Mouse (Mus musculus): ENCODE measurements around the gene Cadps.

Gene Cadps

DNA sequence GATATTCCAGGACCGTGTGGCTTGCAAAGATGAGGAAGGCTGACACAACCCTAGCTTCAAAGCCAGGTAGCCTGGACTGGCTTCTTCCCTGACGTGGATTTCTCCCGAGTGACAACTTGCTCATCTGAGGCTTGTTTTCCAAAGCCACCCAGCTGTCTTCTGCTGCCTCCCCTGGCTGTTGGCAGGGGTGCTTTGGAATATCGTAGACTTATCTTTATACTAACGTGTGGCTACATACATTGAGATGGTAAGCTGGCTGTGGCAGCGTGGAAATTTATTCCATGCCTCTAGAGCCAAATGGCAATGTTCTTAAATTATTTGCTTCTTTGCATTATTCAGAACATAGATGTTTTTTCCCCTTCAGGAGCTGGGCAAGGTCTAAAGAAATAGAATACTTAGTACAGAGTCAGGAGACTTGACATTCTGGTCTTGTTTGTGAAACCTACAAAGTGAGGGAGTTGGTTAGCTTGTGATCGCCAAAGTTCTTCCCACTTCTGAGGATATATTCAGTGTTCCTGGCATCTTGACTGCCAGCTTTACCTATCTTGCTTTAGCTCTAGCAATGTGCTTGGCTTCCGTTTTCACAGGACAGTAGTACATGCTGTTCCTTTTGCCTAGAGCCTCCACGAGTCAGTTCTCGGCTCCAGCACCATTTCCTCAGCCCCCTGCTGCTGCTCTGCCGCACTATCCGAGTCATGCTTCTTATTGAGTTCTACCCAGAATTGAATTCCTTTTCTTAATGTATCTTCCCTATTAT lies 318.5 kb downstream of the Cadps start:
- no peak for DNase-seq (ENCODE audit: low spot score)

DNA sequence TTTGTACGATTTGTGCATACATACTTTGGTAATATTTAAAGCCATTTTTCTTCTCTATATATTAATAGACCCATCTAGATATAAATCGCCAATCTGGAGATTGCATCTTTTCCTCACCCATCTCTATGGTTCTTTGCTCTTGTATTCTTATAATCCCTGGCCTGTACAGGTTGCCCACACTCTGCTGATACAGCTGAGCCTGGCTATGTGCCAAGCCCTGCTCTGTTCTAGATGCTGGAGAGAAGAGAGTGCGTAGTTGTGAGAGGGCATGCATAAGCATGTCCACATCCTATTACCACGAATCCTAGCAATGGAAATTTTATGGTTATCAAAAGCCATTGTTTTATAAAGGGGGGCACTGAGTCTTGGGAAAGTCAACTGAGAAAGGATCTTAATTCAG lies 360.7 kb downstream of the Cadps start:
- no peak for DNase-seq (ENCODE audit: low spot score)

DNA sequence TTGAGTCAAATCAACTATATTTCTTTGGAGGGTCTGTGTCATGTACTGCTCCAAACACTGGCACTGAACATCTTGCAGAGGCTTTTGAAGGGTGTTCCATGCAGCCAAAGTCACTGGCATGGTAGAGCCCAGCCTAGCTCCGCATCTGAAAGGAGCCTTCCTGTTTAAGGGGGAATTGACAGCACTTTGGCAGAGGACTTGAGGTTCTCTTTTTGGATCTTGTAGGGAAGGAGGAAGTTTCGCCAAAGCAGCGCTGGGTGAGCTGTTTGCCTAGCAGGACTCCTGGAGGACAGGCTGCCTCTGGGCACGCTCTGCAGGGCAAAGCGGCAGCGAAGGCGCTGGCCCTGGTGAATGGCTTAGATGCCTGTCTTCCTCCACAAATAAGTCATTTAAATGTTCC lies 363.2 kb downstream of the Cadps start:
- no peak for DNase-seq (ENCODE audit: low spot score)

DNA sequence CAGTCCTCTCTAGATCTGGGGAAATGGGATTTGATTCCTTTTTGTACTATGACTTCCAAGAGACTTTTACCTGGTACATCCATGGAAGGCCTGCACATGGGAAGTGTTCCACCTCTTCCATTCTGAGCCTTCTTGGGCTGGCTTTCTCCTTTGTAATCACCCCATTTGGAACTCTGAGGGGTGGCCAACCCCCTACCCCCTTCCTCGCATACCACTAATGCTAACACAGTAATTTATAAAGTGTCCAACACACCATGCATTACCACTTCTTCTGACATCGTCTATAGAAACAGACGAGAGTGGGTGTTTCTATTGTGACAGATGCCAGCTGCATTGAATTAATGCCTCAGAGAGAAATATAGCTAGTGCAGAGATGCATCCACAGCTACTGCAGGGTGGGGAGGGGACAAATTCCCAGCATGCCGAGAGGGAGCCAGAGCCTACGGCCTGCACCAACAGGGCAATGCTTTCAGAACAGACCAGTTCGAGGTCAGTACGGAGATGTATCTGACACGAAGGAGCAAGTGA lies 367.8 kb downstream of the Cadps start:
- DNase-seq (ENCODE audit: low spot score), result no peak

DNA sequence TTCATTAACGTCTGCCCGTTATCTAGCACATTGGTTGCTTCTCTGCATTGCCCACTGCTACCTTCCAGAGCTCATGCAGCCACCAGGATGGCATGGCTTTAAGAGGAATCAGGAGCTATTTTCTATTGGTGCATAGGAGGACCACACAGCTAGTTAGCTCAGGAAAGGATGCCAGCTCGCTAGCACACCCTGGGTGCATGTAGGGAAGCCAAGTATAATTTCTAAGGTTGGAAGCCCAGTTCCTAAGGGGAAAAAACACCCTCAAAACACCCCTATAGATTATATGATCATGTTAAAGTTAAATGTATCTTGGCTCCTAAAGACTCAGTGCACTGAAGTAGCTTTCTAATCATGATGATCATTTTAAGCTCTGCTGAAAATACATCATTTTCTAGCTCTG lies 372.1 kb downstream of the Cadps start:
- DNase-seq (ENCODE audit: low spot score), result no peak

DNA sequence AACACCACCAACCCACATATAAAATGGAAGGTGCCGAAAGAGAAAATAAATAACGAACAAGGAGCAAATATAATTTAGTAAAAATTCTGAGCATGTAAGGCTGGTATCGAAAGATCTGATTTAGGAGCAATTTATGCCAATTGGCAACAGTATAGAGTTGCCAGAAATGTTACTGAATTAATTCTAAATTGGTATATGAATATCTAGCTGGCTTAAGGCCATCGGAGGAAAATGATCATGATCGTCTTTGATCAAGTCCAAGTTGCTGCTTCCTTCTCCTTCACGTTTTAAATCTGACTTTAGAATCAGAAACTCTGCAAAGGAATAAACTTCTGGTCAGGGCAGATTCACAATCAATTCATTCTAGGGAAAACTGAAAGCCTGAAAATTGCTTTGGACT lies 374.0 kb downstream of the Cadps start:
- DNase-seq (ENCODE audit: low spot score), result no peak

DNA sequence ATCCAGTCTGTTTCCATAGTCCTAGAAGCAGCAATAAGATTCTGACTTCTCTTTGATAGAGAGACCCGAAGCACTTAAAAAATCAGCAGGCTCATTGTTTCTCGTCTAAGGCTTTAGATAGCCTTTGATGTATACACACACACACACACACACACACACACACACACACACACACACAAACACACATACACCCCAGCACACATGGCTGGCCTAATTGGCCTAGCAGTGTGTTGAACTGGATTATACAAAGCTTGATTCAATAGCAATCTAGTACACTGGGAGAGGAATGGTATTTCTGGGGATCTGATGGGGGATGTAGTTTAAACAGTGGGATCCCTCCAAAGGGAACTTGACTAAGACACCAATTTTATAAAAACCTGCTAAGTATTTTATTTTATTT lies 381.9 kb downstream of the Cadps start:
- DNase-seq (ENCODE audit: low spot score), result no peak

DNA sequence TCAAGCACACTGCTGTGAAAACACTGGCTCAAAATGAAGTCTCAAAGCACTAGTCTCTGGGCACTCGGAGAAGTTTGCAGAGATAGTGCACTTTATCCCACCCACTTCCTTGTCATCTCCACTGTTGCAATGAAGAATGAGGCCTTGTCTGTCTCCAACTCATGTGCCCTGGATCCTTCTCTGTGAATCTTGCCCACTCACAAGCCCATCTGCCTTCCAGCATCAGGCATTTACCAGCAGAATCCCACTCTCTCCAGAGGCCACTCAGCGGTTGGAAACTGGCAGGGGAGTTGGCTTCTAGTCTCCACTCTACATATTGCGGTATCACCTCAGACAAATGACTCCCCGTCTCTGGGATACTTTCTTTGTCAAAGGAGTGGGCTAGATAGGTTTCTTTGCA lies 384.9 kb downstream of the Cadps start:
- DNase-seq (ENCODE audit: low spot score), result no peak

DNA sequence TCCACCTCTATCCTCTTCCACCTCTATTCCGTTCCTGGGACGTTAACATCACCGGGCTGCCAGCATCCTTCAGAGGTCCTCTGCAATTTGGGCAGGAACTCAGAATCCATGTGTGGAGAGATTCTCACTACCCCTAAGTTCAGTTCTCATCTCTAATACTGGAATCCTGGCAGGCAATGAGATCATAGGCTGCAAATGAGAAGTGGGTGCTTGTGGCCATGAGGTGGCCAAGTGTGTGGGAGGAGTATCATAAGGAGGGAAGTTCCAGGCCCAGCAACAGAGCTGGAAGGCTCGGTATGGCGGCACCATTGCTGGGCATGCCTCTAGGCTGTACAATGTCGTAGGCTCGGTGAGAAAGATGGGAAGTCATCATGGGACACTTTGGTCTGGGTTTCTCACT lies 385.5 kb downstream of the Cadps start:
- no peak for DNase-seq (ENCODE audit: low spot score)

DNA sequence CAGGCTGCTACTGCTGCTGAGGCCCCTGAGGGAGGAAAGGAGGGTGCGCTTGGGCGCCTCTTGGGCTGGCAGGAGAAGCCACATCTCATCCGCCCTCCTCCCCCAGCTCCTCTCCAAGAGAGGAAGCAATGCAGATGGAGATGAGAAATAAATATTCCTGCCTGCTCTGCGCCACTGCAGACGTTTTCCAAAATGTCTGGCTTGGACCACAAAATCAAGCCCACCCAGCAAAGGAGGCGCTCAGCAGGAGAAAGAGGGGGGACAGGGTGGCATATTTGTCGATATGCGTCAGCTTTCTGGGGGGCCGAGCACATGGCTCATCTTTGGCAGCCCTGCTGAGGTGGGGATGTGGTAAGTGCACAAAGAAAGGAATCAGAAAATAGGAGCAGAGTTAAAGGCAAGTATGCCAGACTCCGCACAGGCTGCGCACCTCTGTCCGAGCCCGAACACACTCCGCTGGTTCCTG lies 385.9 kb downstream of the Cadps start:
- no peak for DNase-seq (ENCODE audit: low spot score)

DNA sequence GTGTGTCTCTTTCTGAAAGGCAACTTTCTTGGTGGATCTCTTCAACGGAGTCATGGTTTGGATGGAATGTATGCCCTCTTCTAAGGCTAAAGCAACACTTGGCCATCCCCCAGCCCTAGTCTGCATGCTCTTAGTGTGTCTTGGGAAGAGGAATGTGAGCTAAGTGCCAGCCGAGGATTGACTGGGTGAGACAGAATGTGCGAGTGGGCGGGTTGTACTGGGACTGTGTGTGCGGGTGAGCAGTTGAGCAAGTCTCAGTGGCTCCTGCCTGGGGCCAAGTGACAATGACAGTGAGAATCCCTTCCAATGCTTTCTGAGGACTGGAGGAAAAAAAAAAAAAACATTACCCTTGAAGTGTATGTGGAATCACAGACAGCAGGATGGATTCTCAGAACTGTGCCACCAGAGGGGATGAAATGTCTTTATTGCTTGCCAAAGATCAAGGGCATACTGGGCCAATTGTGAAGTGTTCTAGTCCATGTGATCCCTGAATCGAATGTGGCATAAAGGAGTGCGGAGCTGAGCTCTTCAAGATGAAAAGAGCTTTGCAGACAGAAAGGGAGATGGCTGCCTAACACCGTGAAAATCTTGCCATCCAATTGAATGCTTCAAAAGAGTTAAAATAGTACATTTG lies 394.7 kb downstream of the Cadps start:
- no peak for DNase-seq (ENCODE audit: low spot score)

DNA sequence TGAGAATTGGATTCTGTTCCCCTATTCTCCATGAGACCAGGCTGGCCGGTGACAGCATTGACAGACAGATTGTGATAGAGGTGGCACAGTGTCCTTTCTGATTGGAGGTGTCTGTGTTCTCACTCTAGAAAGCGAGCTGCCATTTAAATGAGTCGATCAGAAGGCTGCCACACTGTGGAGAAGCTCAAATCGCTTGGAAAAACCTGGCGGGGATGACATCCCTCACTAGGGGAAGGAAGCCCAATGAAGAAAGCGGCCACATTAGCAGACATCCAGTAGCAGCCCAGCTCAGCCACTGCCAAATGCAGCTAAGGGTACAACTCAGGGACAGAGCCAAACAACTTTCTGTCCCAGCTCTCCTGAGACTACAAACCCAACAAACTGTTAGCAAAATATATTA lies 397.6 kb downstream of the Cadps start:
- no peak for DNase-seq (ENCODE audit: low spot score)

DNA sequence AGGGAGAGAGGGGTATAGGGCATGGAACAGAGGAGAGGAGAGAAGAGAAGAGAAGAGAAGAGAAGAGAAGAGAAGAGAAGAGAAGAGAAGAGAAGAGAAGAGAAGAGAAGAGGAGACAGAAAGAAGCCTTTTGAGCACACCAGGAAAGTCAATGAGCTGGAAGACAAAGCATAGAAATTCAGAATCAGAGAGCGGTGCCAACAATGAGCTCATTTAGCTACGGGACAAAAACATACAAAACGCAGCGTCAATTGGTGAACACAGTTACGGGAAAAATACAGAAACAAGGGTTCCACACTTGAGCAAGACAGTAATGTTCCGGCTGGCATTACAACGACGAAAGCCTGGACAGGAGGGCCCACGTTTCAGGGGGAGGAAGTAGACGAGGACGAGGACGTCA lies 412.6 kb downstream of the Cadps start:
- DNase-seq (ENCODE audit: low spot score), result no peak

DNA sequence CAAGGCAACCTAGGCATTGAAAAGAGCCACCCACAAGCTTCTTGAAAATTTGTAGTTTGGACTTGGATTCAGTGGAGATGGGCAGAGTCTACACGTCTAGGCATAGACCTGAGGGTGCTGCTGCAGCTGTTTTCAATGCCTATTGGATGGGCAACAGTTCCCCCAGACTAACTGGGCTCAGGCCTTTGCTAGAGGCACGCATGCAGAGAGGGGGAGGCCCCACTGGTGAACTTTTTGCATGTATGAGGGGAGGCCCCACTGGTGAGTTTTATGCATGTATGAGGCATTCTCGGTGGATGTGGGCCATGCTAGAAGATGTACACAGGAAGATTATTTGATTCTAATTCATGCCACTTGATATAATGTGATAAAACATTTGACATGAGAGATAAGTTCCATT lies 413.1 kb downstream of the Cadps start:
- no peak for DNase-seq (ENCODE audit: low spot score)

DNA sequence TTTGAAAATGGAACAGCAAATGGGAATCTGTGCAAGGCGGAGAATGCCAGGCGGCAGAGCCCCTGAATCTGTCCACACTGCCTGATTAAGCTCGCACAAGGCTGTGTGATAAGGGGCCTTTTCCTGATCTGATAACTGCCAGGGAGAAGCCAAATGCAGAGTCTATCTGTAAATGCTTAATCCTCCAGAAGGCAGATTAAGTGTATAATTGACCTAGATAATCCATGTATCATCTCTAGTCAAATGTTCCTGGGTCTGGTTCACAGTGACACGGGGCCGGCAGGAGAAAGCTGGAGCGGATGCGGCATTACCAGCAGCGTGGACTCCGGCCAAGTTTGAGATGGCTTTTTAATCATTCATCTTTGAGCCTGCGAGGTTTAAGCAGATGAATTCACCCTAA lies 416.3 kb downstream of the Cadps start:
- no peak for DNase-seq (ENCODE audit: low spot score)

DNA sequence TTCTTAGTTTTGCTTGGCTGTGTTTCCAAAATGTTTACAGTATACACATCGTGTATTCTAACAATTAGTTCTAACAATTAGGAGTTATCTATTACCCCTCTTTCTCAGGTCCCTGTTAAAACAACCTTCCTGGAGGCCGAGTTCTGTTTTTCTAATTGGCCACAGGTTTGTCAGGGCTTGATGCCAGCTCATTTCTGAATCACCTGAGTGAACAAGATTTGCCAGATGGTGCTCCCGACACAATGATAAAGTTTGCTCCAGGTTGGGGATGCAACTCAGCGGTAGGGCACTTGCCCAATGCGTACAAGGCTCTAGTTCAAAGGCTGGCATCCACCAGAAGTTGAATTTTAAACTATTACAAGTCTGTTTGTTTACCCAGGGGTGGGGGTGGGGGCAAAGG lies 417.7 kb downstream of the Cadps start:
- DNase-seq (ENCODE audit: low spot score), result no peak

DNA sequence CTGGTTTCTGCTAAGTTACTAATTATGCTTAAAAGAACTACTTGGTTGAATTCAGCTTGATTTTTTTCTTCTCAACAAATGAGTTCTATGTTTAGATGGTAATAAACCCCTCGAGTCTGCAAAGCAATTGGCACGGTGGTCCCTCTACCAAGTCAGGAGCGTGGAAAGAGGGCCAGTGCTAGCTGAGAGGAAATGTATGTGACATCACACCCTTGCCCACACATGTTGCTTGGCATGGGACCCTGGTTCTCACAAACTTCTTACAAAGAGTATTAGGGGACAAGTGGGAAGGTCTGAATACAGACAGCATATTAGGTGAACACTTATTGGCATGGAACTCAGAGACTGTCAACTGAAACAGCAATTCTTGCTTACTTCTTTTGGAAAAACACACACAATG lies 418.2 kb downstream of the Cadps start:
- DNase-seq (ENCODE audit: low spot score), result no peak

DNA sequence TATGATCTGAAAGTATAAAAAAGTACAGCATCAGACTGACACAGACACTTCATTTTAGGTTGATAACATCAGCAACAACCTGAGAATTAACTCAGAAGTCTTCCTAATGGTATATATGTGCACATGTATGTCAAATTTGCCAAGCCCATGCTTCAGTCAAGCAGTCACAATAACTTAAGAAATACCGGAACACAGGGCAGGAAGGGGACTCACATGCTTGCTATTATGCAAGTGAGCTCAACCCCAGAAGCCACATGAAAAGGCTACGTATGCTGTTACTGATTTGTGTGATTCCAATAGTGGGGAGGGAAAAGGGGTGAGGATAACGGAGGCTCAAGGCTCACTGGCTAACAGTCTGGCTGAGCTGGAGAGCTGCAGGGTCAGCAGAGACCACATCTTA lies 418.8 kb downstream of the Cadps start:
- DNase-seq (ENCODE audit: low spot score), result no peak

DNA sequence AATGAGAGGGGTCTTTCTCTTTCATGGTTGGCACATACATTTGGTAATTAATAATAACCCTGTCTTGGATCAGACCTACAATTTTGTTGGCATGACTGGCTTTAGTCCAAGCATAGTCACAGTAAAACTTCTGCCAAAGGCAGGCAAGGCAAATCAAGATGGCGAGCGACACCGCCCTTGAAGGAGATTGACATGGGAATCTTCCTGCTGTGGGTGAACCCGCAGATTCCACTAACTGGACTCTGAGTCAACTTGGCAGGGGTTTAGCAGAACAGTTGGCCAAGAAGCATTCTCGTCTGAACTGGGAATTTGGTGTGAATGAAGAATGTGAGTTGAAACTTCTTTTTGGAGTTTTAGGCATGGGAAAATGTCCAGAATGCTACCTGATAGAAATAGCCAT lies 422.8 kb downstream of the Cadps start:
- no peak for DNase-seq (ENCODE audit: low spot score)

DNA sequence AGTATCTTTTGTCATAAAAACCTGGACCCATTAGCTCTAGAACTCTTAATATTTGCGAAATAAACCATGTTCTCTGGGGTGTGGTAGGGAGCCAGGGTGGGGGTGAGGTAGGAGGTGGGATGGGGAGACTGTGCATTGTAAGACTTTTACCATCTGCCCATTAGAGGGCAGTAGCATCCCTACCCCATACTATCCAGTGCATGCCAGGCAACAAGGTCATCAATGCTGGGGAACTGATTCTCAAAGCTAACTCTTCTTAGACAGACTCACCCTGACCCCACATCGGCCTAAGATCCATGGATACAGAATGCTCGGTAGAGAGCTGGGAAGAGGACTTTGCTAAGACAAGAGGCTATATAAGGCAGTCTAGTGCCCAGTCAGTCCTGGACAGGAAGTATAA lies 425.3 kb downstream of the Cadps start:
- DNase-seq (ENCODE audit: low spot score), result no peak

DNA sequence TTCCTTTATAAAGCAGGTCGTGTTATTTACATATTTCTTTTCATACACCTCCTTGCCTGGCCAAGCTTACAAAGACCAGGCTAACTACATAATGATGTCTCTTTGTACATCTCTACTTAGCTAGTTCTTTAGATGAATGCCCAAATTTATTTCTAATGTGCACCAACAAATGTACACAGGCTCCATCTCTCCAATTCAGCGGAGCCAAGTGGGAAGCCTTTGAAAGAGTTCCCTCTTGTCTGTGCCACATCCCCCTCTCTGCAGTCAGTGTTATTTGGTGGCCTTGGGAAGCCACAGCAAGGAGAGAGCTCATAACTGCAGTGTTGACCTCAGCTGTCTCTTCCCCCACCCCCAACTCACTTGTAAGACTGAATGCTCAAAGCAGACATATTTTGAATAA lies 428.6 kb downstream of the Cadps start:
- no peak for DNase-seq (ENCODE audit: low spot score)

DNA sequence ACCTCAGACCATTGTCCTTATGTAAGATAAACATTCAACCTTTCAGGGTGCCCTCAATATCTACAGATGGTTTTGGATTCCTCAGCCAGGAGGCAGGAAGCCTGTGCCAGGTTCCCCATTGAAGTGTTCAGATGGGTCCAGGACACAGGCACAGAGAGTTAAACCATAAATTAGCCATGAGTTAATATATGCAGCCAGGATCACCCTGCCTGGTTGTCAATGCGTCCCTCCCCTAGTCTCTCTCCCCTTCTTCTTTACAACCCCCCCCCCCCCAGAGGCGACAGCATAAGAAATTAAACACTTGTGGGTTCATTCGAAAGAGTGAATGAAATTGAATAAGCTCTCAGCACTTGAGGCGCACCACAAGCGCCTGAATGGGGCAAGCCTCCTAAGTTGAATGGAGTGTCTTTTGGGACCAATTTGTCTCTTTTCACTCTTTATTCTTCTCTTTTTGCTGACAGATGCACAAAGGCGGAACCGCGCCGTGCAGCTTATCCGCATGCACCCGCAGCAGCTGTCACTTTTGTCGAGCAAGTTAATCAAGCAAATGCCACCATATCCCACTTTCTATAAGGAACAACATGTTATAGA lies 429.5 kb downstream of the Cadps start:
- DNase-seq (ENCODE audit: low spot score), result no peak

DNA sequence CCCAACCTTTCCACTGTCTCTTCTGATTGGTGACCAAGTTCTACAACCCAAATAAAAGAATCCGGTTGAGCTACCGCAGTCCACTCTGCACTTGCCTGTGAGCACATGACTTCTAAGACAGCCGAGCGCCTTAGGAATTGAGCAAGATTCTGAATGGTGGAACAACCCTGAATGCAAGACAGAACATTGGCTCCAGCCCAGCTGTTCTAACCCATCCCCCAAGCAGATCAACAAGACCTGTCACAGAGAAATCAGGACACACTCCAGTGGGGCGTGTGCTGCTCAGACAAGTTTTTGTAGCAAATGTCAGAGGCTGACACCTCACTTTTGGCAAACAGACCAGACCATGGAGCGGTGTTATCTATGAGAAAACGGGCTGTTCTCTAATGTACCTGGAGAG lies 431.7 kb downstream of the Cadps start:
- no peak for DNase-seq (ENCODE audit: low spot score)

All from ovary, postnatal 14 days (tissue).